Mouse (Mus musculus): ENCODE results near the gene Slc35b4.

Gene Slc35b4

DNA sequence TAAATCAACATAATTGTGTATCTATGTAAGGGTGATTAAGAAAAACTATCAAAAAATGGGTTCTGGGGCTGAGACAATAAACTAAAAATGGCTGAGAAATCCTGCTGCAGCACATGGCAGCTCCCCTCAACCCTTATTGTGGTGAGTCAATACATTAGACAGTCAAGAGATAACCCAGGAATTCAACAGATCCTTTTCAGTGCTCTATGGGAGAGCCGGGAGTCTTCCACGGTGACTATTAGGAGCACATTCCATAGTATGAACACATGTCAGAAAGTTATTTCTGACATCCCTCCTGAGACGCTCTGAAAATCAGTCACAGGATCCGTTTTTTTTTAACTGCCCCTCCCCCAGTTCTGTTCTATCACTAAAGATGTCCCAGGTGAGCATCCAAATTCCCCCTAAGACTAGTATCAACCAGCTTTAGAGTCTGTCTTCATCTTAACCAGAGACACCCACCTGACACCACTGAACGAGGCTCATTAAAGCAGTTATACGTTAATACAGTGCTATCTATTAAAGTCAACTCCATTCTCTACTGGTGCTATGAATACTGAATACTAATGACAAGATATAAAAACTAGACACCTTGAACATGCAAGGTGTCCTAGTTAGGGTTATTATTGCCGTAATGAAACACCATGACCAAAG lies 5.9 kb downstream of the Slc35b4 start:
- DNase-seq (ENCODE audit: low read depth, low spot score), result no peak

DNA sequence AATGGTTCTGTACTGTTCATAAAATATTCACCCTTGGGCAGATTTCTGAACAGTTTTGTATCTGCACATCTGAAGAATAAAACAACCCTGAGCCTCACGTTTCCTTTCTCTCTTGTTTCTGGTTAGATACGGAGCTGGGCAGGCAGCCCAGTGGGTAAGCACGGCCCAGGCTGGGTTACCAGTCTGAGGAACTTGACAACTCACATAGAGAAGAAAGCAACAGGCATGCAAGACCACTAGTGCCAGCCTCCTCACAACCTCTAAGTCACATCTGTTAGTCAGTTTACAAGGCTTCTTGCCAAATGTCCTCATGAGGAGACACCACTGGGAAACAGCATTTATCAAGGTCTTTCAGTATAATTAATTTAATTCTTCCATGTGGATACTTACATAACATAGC lies 8.1 kb downstream of the Slc35b4 start:
- no peak for DNase-seq (ENCODE audit: low read depth, low spot score)

DNA sequence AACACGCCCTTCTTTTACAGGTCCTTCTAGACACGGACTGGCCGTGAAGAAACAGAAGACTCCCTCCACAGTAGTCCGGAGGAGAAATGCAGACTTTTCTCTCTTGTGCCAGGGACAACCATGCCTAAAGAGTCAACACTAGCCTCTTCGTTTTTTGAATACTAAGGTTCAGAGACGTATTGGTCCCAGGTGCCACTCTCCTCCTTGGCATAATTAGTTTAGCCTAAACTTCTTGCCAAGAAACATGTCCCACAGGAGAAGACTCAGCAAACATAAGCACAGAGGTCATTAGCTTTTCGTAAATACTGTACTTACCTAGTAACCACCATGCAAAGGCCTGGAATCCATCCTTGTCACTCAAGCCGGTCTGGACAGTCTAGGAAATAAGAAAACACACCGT lies 13.9 kb downstream of the Slc35b4 start:
- DNase-seq (ENCODE audit: low read depth, low spot score), result no peak

DNA sequence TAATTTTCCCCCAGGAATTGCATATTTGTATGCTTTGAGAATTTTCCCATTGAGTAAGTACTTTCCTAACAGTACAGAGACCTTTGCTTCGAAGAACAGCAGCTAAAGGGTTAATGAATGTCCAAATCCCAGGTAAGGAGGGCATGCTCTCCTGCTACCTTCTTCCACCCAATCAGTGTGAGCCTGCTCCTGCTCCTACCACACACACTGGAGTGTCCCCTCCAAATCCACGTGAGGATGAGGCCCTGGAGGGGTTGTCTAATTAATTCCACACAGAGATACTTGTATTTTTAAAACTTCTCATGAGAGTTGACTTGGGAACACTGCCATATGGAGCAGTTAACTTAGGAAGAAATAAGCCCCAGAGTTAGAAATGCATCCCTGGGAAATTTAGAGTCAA lies 14.3 kb downstream of the Slc35b4 start:
- DNase-seq (ENCODE audit: low read depth, low spot score), result no peak

DNA sequence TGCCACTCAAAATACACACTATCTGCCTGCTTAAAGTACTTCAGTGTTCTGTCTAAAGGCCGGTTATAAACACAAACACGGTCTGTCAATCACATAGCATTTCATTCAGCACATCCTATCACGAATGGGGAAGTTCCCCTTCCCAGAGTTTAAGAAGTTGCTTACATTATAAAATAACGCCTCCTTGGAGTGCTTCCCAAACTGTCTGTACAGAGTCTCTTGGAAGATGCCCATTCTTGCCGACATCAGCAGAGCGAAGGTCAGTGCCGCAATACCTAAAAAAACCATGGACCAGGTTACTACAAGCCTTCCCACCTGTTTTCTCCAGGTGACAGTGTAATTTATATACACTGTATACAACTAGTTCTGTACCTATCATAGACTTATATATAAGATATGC lies 15.4 kb downstream of the Slc35b4 start:
- no peak for DNase-seq (ENCODE audit: low read depth, low spot score)

DNA sequence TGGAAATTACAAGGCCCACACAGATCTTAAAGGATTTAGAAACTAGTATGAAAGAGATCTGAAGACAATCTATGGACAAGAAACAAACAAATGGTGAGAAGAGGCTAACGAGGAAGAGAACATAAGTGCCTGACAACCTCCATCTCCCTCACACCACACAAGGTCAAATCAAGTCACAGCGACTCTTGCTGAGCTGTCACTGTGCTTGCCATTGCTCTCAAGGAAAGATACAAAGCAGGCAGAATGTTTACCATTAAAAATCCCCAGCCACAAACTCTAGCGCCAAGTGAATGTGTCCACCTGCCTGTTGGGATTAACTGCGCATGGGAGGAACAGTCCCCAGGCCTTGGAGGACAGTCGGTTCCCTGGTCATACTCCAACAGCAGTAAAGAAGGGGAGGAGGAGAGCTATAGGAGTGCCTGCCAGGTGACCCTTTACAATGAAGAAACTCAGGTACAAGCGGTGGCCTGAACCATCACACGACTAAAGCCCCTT lies 16.0 kb downstream of the Slc35b4 start:
- DNase-seq (ENCODE audit: low read depth, low spot score), result no peak

DNA sequence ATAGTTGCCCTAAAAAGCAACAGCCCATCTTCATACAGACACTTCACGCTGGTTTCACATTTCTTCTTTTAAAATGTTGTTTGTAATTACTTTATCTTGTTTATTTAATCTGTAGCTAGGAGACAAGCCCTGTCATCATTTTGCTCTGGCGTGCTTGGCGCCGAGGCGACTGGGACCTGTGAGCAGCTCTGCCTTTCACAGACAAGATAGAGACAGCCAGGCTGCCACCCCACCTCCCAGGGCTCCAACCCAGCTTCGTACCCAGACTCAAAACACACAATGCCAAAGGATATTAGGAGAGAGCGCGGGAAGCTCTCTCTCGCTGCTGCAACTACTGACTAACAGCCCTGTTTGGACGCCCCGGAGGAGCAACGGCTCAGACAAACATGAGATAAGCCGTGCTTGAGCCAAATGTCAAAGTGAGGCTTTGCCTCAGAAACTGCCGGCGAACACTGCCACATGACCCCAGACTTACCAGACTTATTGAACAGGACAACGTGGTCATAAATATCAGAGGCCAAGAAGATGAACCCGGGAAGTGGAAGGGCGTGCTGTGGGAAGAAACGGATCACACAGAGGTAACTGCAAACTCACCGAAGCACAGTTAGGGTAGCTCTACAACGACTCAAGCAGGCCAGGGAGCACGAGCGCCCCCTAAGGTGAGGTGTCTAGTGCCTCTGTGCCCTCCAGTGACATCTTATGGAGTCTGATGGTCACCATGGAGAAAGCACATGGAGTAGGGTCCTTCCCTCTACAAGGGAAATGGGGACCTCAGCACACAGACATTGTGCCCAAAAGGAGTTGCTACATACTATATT lies 16.7 kb downstream of the Slc35b4 start:
- DNase-seq (ENCODE audit: low read depth, low spot score), result no peak

DNA sequence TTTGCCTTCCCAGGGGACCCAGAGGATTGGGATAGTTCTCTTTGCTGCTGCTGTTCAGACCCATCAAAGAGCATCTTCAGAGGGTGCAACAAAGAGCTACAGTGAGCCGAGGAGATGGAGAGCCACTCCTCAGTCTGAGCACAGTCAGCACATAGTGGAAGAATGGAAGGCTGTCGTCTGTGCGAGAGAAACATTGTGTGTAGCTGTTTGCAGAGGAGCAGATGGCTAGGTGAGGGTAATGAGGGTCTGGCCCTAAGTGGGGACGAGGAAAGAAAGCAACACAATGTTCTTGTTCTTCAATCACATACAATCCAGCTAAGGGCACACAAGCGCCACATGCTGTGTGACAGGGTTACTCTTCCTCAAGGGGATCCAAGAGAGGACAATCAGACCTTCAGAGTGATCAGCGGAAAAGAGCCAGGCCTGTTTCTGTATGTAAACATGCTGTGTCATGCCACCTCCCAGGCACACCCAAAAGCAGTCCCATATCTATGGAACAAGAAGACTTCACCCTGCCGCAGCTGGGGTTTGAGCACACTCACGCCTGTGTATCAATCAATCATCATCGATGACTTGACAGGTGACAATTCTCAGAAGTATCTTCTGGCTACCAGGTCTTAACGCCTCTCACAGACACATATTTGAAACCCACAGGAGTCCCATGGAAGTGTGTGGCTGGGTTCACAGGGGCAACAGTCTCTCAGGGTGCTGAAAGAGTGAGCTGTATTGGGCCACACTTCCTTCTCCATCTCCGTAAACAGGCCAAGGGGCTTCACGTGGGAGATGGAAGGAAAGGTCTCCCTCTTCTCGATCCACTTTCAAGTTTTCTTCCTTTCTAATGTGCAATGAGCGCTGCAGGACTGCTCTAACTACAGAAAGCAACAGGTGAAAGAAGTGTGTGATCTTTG lies 19.8 kb downstream of the Slc35b4 start:
- DNase-seq (ENCODE audit: low read depth, low spot score), result no peak

DNA sequence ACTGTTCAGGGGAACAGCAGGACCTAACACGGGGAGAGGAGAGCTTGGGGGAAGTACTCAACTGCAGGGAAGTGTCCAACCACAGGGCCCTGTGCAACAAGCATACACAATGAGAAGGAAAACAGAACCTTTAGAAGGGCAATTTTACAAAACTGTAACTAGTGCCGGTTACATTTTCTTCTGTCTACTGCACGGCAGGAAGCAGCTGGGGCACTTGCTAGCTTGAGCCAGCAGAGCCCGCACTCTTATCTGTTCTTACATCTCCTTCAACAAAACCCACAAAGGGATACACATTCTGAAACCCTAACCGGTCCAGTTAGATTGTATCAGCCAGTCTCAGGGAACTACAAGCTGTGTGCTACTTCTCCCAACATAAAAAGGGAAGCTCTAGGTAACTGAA lies 20.9 kb downstream of the Slc35b4 start:
- DNase-seq (ENCODE audit: low read depth, low spot score), result no peak

DNA sequence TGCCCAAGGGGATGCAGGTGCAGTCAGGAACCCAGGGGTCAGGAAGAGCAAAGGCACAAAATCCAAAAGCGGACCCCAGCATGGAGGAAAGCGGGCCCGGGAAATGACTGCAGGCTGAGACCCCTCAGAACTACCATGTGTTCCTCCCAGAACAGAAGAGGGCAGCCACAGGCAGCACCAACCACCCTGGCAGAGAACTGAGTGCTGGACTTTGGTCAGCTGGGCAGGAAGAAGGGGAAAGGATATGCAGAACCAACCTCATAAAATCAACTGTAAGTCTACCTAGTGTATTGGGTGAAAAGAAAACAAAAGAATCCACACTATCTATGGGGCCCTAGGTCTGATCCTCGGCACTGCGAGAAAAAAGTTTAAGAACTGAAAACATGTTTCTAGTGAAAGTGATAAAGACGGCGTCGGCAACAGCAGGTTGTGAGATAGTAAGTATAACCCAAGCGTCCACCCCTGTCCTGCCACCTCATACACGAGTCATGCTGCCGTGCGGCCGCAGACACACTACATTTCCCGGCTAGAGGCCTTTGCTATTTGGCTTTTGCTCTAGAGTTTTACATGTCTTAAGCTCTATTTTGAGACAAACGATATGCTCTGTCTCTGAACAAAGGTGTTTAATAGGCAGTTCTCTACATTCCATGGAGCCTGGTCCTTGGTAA lies 21.6 kb downstream of the Slc35b4 start:
- DNase-seq (ENCODE audit: low read depth, low spot score), result no peak

DNA sequence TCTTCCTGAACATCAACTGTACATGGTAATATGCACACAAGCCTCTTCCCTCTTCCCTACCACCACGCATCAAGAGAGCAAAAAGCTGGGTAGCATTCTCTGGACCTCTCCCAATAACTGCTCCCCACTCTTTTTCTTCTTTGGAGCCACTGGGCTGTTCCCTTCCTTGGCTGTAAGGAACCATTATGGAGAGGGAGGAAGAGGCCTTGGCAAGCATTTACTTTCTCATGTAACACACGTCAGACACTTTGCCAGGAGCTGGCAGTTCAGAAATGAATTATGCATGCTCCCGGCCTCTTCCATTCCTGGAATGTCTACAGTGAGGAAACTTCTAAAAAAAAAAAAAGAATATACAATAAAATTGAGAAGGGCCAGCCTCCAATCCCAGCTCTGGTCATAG lies 22.7 kb downstream of the Slc35b4 start:
- peak; percentile 19 for DNase-seq (ENCODE audit: low read depth, low spot score)

DNA sequence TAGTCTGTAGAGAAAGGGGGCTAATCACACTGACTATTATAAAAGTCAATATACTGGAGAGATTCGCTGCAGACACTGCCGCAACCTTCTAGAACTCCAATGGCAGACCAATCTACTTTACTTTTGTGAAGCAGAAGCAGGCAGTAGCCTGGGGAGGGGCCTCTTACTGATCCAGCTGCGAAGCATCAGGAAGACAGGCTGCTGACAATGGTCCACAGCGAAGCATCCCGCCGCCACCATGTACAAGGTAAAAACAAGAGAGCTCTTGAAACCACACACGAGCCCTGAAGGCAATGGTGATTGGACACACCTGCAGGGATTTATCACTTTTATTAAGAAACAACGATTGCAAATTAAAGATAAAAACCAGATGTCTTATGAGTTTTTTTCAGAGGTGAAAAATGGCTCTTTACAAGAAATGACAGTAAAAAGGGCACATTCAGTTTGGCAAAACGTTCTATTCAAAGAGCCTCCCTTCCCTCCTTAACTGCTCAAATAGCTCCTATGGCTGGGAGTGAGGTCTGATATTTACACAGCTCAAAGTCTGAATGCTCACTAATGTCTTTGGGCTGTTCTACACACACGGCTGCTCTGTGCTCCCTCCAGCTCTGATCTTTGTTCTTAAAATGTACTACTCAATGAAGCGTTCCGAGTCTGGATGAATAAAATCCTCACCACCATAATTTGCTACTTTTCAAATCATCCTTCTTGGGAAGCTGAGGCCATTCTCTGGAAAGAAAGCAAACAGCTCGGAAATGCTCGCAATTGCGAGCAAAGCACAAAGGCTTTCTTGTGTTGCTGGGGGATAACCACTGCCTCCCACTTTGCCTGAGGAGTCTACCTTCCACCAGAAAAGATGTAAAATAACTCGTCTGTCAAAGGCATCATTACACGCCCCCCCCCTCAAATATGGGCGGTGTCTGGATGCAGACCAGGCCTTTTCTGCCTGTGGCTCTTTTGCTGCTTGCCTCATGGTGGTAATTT lies 23.6 kb downstream of the Slc35b4 start:
- no peak for DNase-seq (ENCODE audit: low read depth, low spot score)

DNA sequence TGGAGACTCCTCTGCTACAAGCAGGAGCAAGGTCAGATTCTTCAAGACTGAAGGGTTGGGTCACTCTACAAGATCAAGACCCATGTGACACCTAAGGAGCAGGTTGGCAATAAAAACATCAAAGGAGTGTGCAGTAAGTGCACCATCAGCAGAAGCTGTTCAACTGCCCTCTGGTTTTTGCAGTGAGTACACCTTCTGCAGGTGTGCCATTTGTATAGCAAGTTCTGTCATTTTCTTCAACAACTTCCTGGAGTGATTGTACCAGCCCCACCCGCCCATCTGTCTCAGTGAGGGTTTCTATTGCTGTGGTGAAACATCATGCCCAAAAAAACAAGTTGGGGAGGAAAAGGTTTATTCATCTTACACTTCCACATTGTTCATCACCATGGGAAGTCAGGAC lies 27.1 kb downstream of the Slc35b4 start:
- DNase-seq (ENCODE audit: low read depth, low spot score), result no peak

DNA sequence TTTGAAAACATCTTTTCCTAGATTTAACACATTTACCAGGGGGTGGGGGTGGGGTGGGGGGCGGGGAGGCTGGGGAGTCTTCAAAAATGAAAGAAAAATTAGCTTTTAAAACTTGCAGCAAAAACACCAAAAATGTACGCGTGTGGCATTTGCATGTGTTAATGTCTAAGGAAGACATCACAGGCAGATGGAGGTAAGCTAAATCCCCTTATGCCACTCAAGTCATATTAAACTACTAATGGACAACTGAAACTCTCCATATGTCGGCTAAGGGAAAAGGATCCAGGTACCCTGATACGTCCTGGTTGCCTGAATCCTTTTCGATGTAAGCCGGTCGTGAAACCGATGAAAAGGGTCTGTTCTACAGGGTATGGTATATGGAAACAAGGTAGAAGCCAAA lies 27.8 kb downstream of the Slc35b4 start:
- no peak for DNase-seq (ENCODE audit: low read depth, low spot score)

DNA sequence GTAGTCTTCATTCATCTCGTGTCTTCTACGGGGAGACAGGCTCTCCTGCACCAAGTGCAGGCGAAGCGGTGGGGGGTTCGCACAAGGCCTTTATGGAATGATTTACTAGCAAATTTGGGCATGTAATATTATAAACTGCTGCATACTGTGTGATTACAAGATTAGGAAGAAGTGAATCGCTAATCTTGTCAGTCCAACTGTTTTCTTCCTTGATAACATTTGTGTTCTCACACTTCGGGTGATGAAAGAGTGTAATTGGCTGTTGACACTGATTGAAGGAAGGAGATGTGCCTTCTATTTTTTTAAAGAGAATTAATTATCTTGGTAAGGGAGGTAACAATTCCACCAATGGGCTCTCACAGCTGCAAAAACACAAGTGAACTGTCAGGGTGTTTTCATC lies 28.3 kb downstream of the Slc35b4 start:
- no peak for DNase-seq (ENCODE audit: low read depth, low spot score)

DNA sequence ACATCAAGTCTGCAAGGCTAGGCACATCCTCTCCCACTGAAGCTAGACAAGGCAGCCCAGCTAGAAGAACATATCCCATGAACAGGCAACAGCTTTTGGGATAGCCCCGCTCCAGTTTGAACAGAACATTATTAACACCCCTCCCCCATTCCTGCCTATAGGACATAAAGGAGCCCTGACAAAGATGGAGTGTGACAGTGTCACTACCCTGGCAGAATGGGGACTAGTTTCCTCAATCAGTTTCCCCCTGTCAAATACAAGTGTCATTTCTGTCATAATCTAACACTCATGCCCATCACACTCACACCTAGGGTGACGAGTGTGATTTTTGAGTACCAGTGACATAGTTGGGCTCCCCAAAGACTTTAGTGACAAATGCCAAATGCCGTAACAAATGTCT lies 28.9 kb downstream of the Slc35b4 start:
- DNase-seq (ENCODE audit: low read depth, low spot score), result no peak

DNA sequence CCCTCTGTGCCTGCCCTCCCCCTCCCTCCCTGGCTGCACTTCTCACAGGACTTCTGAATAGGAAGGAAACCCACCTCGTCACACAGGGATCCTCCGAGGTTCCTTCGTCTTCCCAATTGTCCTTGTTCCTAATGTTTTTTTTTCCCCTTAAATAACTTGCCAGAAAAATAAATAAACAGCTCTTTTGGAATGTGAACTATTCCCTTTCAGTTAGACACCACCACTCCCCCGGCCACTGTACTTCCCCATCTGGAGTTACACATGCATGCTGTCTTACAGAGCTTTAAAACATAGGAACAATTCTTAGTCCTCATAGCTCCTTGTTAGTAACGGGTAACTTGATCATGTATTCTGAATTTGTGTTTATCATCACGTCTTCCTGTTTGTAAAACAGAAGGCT lies 30.9 kb downstream of the Slc35b4 start:
- no peak for DNase-seq (ENCODE audit: low read depth, low spot score)

DNA sequence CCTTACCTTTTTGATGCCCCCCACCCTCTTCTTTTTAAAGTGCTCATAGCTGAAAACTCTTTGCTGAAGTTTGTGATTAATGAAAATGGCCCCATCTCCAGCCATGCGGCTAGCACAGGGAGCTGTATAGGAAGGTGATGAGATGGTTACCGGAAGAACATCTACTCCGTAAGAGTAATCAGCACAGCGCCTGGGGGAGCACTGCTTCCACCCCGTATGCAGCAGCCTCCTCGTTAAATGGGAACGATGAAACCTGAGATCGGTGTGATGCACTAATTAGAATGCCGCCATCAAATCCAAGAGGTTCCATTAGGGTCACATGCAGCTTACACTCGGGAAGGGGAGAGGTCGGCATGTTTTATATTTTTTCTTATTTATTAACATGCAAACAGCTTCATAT lies 34.0 kb downstream of the Slc35b4 start:
- DNase-seq (ENCODE audit: low read depth, low spot score), result no peak

DNA sequence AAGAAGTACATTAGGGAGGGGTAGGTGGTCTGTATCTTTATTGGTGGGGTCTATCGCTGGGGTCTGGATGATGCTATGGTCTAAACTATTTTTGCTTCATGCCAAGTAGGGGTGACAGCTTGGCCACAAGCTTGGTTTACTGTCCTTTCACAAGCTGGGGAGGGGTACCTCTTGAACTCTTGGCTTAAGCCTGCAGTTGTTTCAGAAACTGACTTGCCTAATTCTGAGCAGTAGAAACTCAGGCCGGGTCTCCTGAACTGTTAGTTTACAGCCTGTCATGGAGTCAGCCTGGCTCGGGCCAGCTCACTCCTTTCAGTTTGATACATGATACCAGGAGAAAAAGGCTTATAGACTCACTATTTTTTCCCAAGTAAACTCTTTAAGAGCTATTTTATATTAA lies 38.5 kb downstream of the Slc35b4 start:
- DNase-seq (ENCODE audit: low read depth, low spot score), result no peak

DNA sequence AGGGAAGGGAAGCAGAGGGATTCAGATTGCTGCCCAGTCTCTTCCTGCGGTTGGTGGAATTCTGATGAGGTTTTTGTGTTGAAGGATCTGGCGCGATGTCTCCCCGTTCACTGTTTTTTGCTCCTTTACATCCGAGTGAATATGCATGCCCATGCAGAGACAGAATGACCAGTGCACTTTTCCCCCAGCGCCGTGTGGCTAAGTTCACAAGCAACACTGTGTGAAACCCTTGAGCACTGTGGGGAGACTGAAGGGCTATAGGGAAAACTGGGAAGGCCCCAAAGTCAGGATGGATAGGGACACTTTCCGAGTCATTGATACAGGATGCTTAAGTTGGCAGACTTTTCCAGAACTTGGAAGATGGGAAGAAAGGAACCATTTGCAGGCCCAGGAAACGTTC lies 44.5 kb downstream of the Slc35b4 start:
- no peak for DNase-seq (ENCODE audit: low read depth, low spot score)
